Mouse (Mus musculus): ENCODE results near the gene Spata18. TPM values are rescaled to one million over a fixed set of nuclear protein-coding genes. Genes with fewer than 3 reads are reported as not detected.

Spata18 gene
- total RNA-seq, 2 experiments from 2014 or later: 0.26 to 0.27 TPM

- no peak for DNase-seq (ENCODE audit: low spot score in 2 of 2)
- intact Hi-C loops (cut with DNase I): no loop called here
These were observed 50.9 kb downstream of the Spata18 start for GRCm38 (mm10) chr5:73701946-73702710.

- intact Hi-C loops (cut with DNase I): no loop called here
- no peak for DNase-seq (ENCODE audit: low spot score in 2 of 2)
These were observed 51.9 kb downstream of the Spata18 start for GRCm38 (mm10) chr5:73703096-73703495.

GRCm38 (mm10) chr5:73704263-73704662, 53.1 kb downstream of the Spata18 start:
- intact Hi-C loops (cut with DNase I): no loop called here
- DNase-seq (ENCODE audit: low spot score in 2 of 2): no peak

- DNase-seq (ENCODE audit: low spot score in 2 of 2): no peak
- intact Hi-C loops (cut with DNase I): no loop called here
These were observed 53.6 kb downstream of the Spata18 start for GRCm38 (mm10) chr5:73704757-73705156.

GRCm38 (mm10) chr5:73705290-73705689, 54.1 kb downstream of the Spata18 start:
- intact Hi-C loops (cut with DNase I): no loop called here
- DNase-seq (ENCODE audit: low spot score in 2 of 2): no peak

- intact Hi-C loops (cut with DNase I): no loop called here
- DNase-seq (ENCODE audit: low spot score in 2 of 2): no peak
These were observed 61.7 kb downstream of the Spata18 start for GRCm38 (mm10) chr5:73712852-73713251.

- DNase-seq (ENCODE audit: low spot score in 2 of 2): no peak
- intact Hi-C loops (cut with DNase I): no loop called here
These were observed 65.8 kb downstream of the Spata18 start for GRCm38 (mm10) chr5:73716941-73717340.

- DNase-seq (ENCODE audit: low spot score in 2 of 2): no peak
- intact Hi-C loops (cut with DNase I): no loop called here
These were observed 70.6 kb downstream of the Spata18 start for GRCm38 (mm10) chr5:73721682-73722282.

- DNase-seq (ENCODE audit: low spot score in 2 of 2): no peak
- intact Hi-C loops (cut with DNase I): no loop called here
These were observed 74.8 kb downstream of the Spata18 start for GRCm38 (mm10) chr5:73725981-73726380.

GRCm38 (mm10) chr5:73728651-73729050, 77.5 kb downstream of the Spata18 start:
- intact Hi-C loops (cut with DNase I): no loop called here
- DNase-seq (ENCODE audit: low spot score in 2 of 2): no peak

Other genes starting within 250 kb of the Spata18 start
- gene Cwh43, start 245.3 kb upstream of the Spata18 start, total RNA-seq (2021): 1 to 10 TPM; 4.0 to 6.4 TPM
- 100 to 1,000 TPM; 120 to 125 TPM for gene Dcun1d4, start 170.4 kb upstream of the Spata18 start, total RNA-seq (2021)
- gene Lrrc66, start 18.9 kb upstream of the Spata18 start, total RNA-seq (2021): under 1 TPM in 1 of 2 experiments, not detected in 1; 0.13 TPM
- 10 to 100 TPM; 58.1 to 61.4 TPM for gene Sgcb, start 3.6 kb upstream of the Spata18 start, total RNA-seq (2021)

All from left cerebral cortex, postnatal 14 days (tissue).